Mouse (Mus musculus) heart, embryonic 16.5 days (tissue): Measurements from ENCODE around the gene Dctpp1. TPM values are rescaled to one million over a fixed set of nuclear protein-coding genes. Genes with fewer than 3 reads are reported as not detected.
"Not testable (repeated sequence)": the region's sequence is repeated elsewhere in the genome, so short reads cannot be mapped to it uniquely, and the experiment has no call there.

Experiments
- ATAC-seq: fragments of 200-750 bp; cut with Nextera tagmentation; replicated peaks from 2 replicates; pipeline ENCODE4 v1.8.0; 2017; ENCODE audit warnings: moderate number of reproducible peaks; ENCODE audit not compliant: insufficient read depth, low FRiP score; ENCODE audit errors: extremely low read depth
- H3K27ac ChIP-seq: fragments of 300-500 bp; sonication (generic); 2 replicates; pipeline ENCODE4 v1.5.1; 2014; ENCODE audit warnings: mild to moderate bottlenecking, low read length, control low read depth, moderate library complexity
- H3K27me3 ChIP-seq: fragments of 300-500 bp; sonication (generic); 2 replicates; pipeline ENCODE4 v1.6.1; 2014; ENCODE audit warnings: low read length, mixed read lengths; ENCODE audit not compliant: control insufficient read depth, insufficient read depth
- H3K36me3 ChIP-seq: fragments of 300-500 bp; sonication (generic); 2 replicates; pipeline ENCODE4 v1.6.1; 2014; ENCODE audit not compliant: control insufficient read depth, insufficient read depth
- H3K4me1 ChIP-seq: fragments of 300-500 bp; sonication (generic); 2 replicates; pipeline ENCODE4 v1.6.1; 2014; ENCODE audit warnings: low read length, mixed read lengths; ENCODE audit not compliant: control insufficient read depth, insufficient read depth
- H3K4me2 ChIP-seq: fragments of 300-500 bp; sonication (generic); 2 replicates; pipeline ENCODE4 v1.6.1; 2014; ENCODE audit warnings: low read depth, mild to moderate bottlenecking, control low read depth, low read length
- H3K4me3 ChIP-seq: fragments of 300-500 bp; sonication (generic); 2 replicates; pipeline ENCODE4 v1.5.1; 2014; ENCODE audit warnings: mild to moderate bottlenecking, control low read depth, low read length
- H3K9ac ChIP-seq: fragments of 300-500 bp; sonication (generic); 2 replicates; pipeline ENCODE4 v1.6.1; 2014; ENCODE audit warnings: low read length, control low read depth
- H3K9me3 ChIP-seq: fragments of 300-500 bp; sonication (generic); replicated peaks from 2 replicates; pipeline ENCODE4 v1.6.1; 2016; ENCODE audit warnings: low read length; ENCODE audit not compliant: control insufficient read depth
- WGBS: fragments of 180-500 bp; shearing (Covaris S2); extraction: QIAGEN DNeasy Blood & Tissue Kit; methylation state at CpG from one replicate; pipeline ENCODE4 v1.1.7; 2014; 5-methylcytosine and 5-hydroxymethylcytosine counted together
- polyA plus RNA-seq: library from polyadenylated mRNA; unstranded; fragments of >200 nt; fragmentation: Nextera tagmentation; extraction: Ambion mirVana; gene quantifications from 2 replicates; pipeline ENCODE4 v1.2.1, GENCODE M21; 2015

Gene Dctpp1
- polyA plus RNA-seq, 1 experiment from 2014 or later = 129 TPM

- no peak overlapping the region for H3K4me2 ChIP-seq
- H3K27me3 ChIP-seq = no peaks in the 10 kb centered on the region
- H3K4me3 ChIP-seq = no peak overlapping the region
- no peaks in the 10 kb centered on the region for H3K9me3 ChIP-seq
- no peak for ATAC-seq
- 93% methylated on average over 5 of the region's 5 CpGs for WGBS
- no peaks in the 10 kb centered on the region; the same call in 1 of the 2 replicates for H3K36me3 ChIP-seq
- no peak overlapping the region for H3K9ac ChIP-seq
- peaks cover 15% of the 10 kb centered on the region for H3K4me1 ChIP-seq
- no peak overlapping the region for H3K27ac ChIP-seq
Measured at GRCm38 (mm10) chr7:127256518-127256917, 4.0 kb downstream of the Dctpp1 start.

DNA sequence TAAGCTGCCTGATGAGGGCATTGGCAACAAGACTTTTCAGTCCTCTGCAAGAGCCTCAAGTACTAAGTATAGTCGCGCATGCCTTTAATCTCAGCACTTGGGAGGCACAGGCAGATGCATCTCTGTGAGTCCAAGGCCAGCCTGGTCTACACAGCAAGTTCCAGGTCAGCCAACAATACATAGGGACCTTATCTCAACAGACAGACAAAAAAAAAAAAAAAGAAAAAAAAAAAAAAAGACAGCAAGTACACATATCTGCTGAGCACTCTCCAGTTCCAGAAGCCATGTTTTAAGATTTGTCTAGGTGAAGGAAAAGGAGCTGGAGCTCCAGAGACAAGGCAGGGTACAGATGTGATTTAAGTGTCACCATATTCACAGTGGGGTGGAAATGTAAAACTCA lies 4.5 kb downstream of the Dctpp1 start:
- Histone ChIP-seq H3K4me3 (no peak overlapping the region), H3K27me3 (no peaks in the 10 kb centered on the region), H3K36me3 (no peaks in the 10 kb centered on the region; the same call in 1 of the 2 replicates), H3K9me3 (no peaks in the 10 kb centered on the region), H3K4me1 (peaks cover 11% of the 10 kb centered on the region), H3K27ac (no peak overlapping the region), H3K9ac (no peak overlapping the region), H3K4me2 (no peak overlapping the region)
- no peak for ATAC-seq
- 82% methylated on average over 2 of the region's 2 CpGs for WGBS

GRCm38 (mm10) chr7:127255008-127255407 lies 5.5 kb downstream of the Dctpp1 start:
- no peaks in the 10 kb centered on the region; the same call in 1 of the 2 replicates for H3K36me3 ChIP-seq
- H3K9me3 ChIP-seq = no peaks in the 10 kb centered on the region
- no peaks in the 10 kb centered on the region for H3K27me3 ChIP-seq
- H3K4me1 ChIP-seq = peaks cover 11% of the 10 kb centered on the region
- H3K4me3 ChIP-seq = peak overlapping the region; percentile 70; the same call in 1 of the 2 replicates
- H3K9ac ChIP-seq = peak overlapping the region; percentile 77
- peak overlapping the region; percentile 82 for H3K4me2 ChIP-seq
- ATAC-seq = no peak
- no peak overlapping the region for H3K27ac ChIP-seq
- 30% methylated on average over 4 of the region's 4 CpGs for WGBS

DNA sequence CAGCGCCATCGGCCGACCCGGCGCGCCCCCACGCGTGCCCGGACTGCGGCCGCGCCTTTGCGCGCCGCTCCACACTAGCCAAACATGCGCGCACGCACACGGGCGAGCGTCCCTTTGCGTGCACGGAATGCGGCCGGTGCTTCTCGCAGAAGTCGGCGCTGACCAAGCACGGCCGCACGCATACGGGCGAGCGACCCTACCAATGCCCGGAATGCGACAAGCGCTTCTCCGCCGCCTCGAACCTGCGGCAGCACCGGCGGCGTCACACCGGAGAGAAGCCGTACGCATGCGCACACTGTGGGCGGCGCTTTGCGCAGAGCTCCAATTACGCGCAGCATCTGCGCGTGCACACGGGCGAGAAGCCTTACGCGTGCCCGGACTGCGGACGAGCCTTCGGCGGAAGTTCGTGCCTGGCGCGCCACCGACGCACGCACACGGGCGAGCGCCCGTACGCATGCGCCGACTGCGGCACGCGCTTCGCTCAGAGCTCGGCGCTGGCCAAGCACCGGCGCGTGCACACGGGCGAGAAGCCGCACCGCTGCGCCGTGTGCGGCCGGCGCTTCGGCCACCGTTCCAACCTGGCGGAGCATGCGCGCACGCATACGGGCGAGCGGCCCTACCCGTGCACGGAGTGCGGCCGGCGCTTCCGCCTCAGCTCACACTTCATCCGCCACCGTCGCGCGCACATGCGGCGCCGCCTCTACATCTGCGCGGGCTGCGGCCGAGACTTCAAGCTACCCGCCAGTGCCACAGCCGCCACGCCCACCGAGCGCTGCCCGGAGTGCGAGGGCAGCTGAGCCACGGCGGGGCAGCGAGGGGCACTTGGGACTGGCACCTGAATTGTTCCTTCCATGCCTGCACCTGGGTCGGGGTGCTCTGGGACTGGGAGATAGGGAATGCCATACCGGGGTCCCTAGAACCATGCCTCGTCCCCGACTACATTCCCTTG lies 6.4 kb downstream of the Dctpp1 start:
- Histone ChIP-seq H3K27me3 (no peaks in the 10 kb centered on the region), H3K9ac (peak overlapping the region; percentile 88), H3K9me3 (no peaks in the 10 kb centered on the region), H3K4me2 (peak overlapping the region; percentile 82), H3K4me3 (peak overlapping the region; percentile 70), H3K36me3 (no peaks in the 10 kb centered on the region; the same call in 1 of the 2 replicates), H3K27ac (peak overlapping the region; percentile 89), H3K4me1 (peaks cover 11% of the 10 kb centered on the region)
- WGBS = under 1% methylated on average over 132 of the region's 136 CpGs
- ATAC-seq = peak; percentile 92

- WGBS = 78% methylated on average over 6 of the region's 6 CpGs
- ATAC-seq = no peak
- Histone ChIP-seq H3K4me3 (peak overlapping the region; percentile 70), H3K27me3 (no peaks in the 10 kb centered on the region), H3K36me3 (no peaks in the 10 kb centered on the region; the same call in 1 of the 2 replicates), H3K4me1 (peaks cover 11% of the 10 kb centered on the region), H3K9me3 (no peaks in the 10 kb centered on the region), H3K4me2 (peak overlapping the region; percentile 82), H3K27ac (peak overlapping the region; percentile 89), H3K9ac (peak overlapping the region; percentile 88)
Measured at GRCm38 (mm10) chr7:127253341-127253740, 7.2 kb downstream of the Dctpp1 start.

DNA sequence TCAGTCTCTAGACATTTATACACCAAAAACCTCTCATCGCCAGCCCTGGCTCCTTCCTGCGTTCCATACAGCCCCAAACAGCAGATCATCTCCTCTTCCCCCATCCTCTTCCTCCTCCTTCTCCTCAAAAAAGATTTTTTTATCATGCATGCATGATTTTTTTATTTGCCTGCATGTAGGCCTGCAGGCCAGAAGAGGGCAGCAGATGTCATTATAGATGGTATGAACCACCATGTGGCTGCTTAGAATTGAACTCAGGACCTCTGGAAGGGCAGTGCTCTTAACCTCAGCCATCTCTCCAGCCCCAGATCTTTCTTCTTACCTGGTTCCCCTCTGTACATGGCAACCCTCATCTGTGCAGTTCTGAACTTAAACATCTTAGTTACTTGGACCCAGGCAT lies 8.1 kb downstream of the Dctpp1 start:
- Histone ChIP-seq H3K4me3 (no peak overlapping the region), H3K4me2 (no peak overlapping the region), H3K4me1 (peaks cover 11% of the 10 kb centered on the region), H3K36me3 (no peaks in the 10 kb centered on the region; the same call in none of the 2 replicates), H3K27ac (no peak overlapping the region), H3K9me3 (no peaks in the 10 kb centered on the region), H3K9ac (no peak overlapping the region), H3K27me3 (no peaks in the 10 kb centered on the region)
- ATAC-seq = no peak
- 78% methylated on average over 2 of the region's 2 CpGs for WGBS

DNA sequence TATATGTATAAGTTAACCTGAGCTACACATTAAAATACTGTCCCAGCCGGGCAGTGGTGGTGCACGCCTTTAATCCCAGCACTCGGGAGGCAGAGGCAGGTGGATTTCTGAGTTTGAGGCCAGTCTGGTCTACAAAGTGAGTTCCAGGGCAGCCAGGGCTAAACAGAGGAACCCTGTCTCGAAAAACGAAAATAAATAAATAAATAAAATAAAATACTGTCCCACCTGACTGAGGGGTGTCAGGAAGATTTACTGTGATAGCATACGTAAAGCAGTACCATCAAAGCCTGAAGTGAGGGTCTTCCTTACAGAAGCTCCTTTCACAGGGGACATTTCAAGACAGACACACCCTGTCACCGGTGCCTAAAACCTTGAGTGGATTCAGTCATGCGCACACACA lies 10.0 kb downstream of the Dctpp1 start:
- H3K4me2 ChIP-seq, H3K27me3 ChIP-seq, ATAC-seq, H3K9ac ChIP-seq, H3K9me3 ChIP-seq, H3K36me3 ChIP-seq, H3K4me3 ChIP-seq, H3K27ac ChIP-seq: not testable (repeated sequence)
- peaks cover 19% of the 10 kb centered on the region for H3K4me1 ChIP-seq
- WGBS = 91% methylated on average over 8 of the region's 8 CpGs

- H3K27me3 ChIP-seq = no peaks in the 10 kb centered on the region
- no peaks in the 10 kb centered on the region for H3K9me3 ChIP-seq
- peak overlapping the region; percentile 93 for H3K27ac ChIP-seq
- peak overlapping the region; percentile 95 for H3K4me3 ChIP-seq
- ATAC-seq = peak; percentile 68
- peak overlapping the region; percentile 92 for H3K4me2 ChIP-seq
- peaks cover 21% of the 10 kb centered on the region for H3K4me1 ChIP-seq
- H3K9ac ChIP-seq = peak overlapping the region; percentile 97
- 10% methylated on average over 33 of the region's 33 CpGs for WGBS
- H3K36me3 ChIP-seq = no peaks in the 10 kb centered on the region; the same call in none of the 2 replicates
Measured at GRCm38 (mm10) chr7:127244658-127245510, 15.6 kb downstream of the Dctpp1 start.
